Mouse (Mus musculus) activated CD4-positive, CD25-positive, alpha-beta regulatory T cell, adult 4 months (primary cell): ENCODE measurements around the gene Rnf8. TPM values are rescaled to one million over a fixed set of nuclear protein-coding genes. Genes with fewer than 3 reads are reported as not detected.
"Not testable (repeated sequence)": the region's sequence is repeated elsewhere in the genome, so short reads cannot be mapped to it uniquely, and the experiment has no call there.

Source experiments
- ATAC-seq: one replicate; pipeline ENCODE4 v1.8.0; 2017
- polyA plus RNA-seq, 2 experiments: library from polyadenylated mRNA; unstranded; fragments of 100-300 nt; shearing (Covaris generic); gene quantifications; one replicate each; pipeline ENCODE4 v1.2.1; 2017

Gene Rnf8
- 10 to 100 TPM; 18.4 to 24.2 TPM for polyA plus RNA-seq

GRCm38 (mm10) chr17:29614115-29615023 is at the start of gene Rnf8, which contains the start of gene Gm28043:
Gene Rnf8, plus strand, starts transcription at chr17:29614790.
Gene Gm28043, plus strand, starts transcription at chr17:29614876.
- ATAC-seq, result peak; percentile 90

GRCm38 (mm10) chr17:29565521-29565920 is 49.1 kb upstream of the Rnf8 start:
- no peak for ATAC-seq

GRCm38 (mm10) chr17:29568435-29568834 is 46.2 kb upstream of the Rnf8 start:
- no peak for ATAC-seq

- no peak for ATAC-seq
Observed at GRCm38 (mm10) chr17:29569831-29570230, 44.8 kb upstream of the Rnf8 start.

GRCm38 (mm10) chr17:29579579-29580126 is 34.9 kb upstream of the Rnf8 start:
- no peak for ATAC-seq

- no peak for ATAC-seq
Observed at GRCm38 (mm10) chr17:29583569-29583968, 31.0 kb upstream of the Rnf8 start.

- no peak for ATAC-seq
Observed at GRCm38 (mm10) chr17:29584306-29584705, 30.3 kb upstream of the Rnf8 start.

GRCm38 (mm10) chr17:29584737-29585136 is 29.9 kb upstream of the Rnf8 start:
- ATAC-seq, result no peak

- peak; percentile 49 for ATAC-seq
Observed at GRCm38 (mm10) chr17:29585446-29585845, 29.1 kb upstream of the Rnf8 start.

GRCm38 (mm10) chr17:29586921-29587320 is 27.7 kb upstream of the Rnf8 start:
- ATAC-seq, result no peak

- no peak for ATAC-seq
Observed at GRCm38 (mm10) chr17:29589221-29589898, 25.2 kb upstream of the Rnf8 start.

- no peak for ATAC-seq
Observed at GRCm38 (mm10) chr17:29595891-29596770, 18.5 kb upstream of the Rnf8 start.

GRCm38 (mm10) chr17:29596771-29597132 is 17.8 kb upstream of the Rnf8 start:
- ATAC-seq, result no peak

- no peak for ATAC-seq
Observed at GRCm38 (mm10) chr17:29599051-29599450, 15.5 kb upstream of the Rnf8 start.

GRCm38 (mm10) chr17:29599537-29599936 is 15.1 kb upstream of the Rnf8 start:
- no peak for ATAC-seq

- no peak for ATAC-seq
Observed at GRCm38 (mm10) chr17:29601391-29601790, 13.2 kb upstream of the Rnf8 start.

GRCm38 (mm10) chr17:29603283-29603682 is 11.3 kb upstream of the Rnf8 start:
- no peak for ATAC-seq

GRCm38 (mm10) chr17:29613453-29613852 is 1.1 kb upstream of the Rnf8 start:
- not testable (repeated sequence) for ATAC-seq

- peak; percentile 21 for ATAC-seq
Observed at GRCm38 (mm10) chr17:29615024-29615551, 498 bp downstream of the Rnf8 start.

GRCm38 (mm10) chr17:29615616-29616015 is 1.0 kb downstream of the Rnf8 start:
- no peak for ATAC-seq

- ATAC-seq, result no peak
Observed at GRCm38 (mm10) chr17:29619231-29619630, 4.6 kb downstream of the Rnf8 start.

GRCm38 (mm10) chr17:29623488-29623887 is 8.9 kb downstream of the Rnf8 start:
- no peak for ATAC-seq
